Mouse (Mus musculus): ENCODE measurements at regions not wholly inside any gene's neighbourhood (a gene's known extent, or its start where the extent isn't known, plus 50 kb on each side); places are given as distances from the start of the nearest gene placed in this dataset.

DNA sequence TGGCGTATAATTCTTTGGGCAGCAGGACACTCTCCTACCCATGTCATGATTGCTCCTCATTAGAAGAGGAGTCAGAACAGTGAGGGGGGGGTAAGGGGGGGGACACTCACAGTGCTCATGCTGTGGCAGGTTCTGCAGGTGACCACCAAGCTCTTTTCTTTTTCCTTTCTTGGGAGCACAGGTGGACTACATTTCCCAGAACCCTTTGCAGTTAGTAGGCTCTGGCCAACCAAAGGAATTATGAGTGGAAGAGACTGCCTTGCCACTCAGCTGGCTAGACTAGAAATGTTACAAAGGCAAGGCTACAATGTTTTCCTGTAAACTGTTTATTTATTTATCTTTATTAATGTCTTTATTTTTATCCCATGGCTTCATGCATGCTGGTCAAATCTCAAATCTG is 53.6 kb upstream of the Ifnlr1 start:
- DNase-seq (ENCODE audit: low spot score): no peak

DNA sequence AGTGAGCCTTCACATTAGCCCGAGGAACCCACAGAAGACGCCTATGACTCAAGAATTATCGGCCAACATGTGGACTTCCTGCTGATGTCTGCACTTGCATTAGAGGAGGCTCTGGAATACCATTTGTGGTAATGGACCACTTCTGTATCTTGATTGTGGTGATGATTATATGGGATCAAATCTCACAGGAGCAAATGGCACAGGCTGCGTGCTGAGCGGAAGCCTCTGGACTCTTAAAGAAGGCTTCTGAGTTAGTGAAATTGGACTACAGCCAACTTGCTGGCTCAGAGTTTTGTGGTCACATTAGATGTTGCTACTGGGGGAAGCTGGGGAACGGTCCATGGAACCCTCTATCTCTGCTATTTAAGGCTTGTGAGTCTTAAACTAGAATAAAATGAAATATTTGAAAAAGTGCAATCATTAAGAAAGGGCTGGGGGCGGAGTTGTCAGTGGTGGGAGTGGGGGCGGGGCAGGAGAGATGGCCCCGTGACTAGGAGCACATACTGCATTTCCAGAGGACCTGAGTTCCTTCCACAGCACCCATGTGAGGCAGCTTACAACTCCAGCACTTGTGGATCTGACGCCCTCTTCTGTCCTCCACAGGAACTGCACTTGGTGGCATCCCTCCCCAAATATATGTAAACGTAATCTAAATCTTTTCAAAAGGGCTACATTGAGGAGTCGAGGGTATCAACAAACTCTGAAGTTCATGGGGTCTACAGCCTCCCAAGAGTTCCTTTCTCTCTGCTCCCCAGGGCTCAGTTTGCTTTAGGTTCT is 56.1 kb upstream of the Ifnlr1 start:
- peak; percentile 48 for DNase-seq (ENCODE audit: low spot score)

- no peak for DNase-seq (ENCODE audit: low spot score)
Observed at GRCm38 (mm10) chr4:135626461-135626860, 53.0 kb upstream of the Grhl3 start.

- DNase-seq (ENCODE audit: low spot score): no peak
Observed at GRCm38 (mm10) chr4:135623121-135623707, 49.8 kb upstream of the Grhl3 start.
